Mouse (Mus musculus): ENCODE results near the gene Aff3.

The Aff3 gene

DNA sequence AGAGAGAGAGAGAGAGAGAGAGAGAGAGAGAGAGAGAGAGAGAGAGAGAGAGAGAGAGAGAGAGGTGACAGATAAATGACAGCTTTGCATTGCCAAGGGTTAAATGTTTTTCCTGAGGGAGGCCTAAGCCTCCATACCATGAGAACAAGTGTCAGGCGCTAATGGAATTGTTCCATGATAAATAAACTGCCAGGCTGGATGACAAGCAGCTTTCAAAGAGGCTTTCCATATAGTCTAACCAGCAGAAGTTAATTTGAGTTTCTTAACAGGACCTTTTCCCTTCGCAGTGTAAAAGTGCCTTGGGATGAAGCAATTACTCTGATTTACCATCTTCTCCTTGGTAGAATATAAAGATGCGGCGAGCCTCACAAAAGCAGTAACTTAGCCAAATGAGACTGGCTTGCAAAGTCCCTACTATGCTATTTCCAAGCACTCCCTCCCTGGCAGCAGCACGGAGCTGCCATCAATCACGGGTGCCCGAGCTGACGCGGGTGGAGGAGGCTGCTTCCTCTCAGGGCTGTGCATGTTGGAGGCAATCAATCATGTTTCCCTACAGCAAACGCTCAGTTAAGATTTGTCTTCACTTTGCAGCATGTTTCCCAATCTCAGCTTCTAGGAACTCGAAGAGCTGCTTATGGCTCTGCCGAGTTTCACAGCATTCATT lies 119.3 kb downstream of the Aff3 start:
- no peak for DNase-seq (ENCODE audit: low spot score in 2 of 2)

DNA sequence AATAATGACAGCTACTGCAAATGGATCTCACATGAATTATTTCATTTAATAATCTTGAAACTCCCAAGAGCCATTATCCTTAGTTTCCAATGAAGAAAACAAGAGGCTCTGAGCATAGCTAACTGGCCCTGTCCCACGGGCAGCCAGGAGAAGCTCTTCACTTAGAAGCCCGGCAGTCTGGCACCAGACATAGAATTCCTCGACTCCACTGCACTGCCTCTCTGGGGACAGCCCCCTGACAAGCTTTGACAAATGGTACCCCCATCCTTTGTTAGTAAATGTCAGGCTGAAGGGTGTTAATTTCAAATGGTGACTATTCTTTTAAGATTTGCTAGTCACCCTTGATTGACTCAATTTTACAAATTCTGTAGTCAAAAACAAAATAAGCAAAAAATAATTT lies 120.3 kb downstream of the Aff3 start:
- DNase-seq (ENCODE audit: low spot score in 2 of 2) = no peak

DNA sequence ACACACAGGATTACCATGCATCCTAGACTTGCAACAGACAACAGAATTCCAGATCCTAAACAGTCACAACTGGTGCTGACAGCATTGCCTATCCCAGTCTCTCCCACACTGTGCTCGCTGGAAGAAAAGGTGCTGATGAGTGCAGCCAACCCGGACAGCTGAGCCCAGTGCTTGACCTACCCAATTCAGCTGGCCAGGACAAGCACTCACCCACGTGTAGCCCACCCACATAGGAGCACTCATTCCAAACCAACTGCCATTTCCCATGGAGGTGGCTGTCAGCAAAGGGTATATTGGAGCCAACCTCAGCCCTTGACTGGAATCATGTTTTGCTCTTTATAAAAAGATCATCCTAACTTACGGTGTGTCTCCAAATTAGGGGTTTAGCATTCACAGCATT lies 123.2 kb downstream of the Aff3 start:
- DNase-seq (ENCODE audit: low spot score in 2 of 2) = no peak

DNA sequence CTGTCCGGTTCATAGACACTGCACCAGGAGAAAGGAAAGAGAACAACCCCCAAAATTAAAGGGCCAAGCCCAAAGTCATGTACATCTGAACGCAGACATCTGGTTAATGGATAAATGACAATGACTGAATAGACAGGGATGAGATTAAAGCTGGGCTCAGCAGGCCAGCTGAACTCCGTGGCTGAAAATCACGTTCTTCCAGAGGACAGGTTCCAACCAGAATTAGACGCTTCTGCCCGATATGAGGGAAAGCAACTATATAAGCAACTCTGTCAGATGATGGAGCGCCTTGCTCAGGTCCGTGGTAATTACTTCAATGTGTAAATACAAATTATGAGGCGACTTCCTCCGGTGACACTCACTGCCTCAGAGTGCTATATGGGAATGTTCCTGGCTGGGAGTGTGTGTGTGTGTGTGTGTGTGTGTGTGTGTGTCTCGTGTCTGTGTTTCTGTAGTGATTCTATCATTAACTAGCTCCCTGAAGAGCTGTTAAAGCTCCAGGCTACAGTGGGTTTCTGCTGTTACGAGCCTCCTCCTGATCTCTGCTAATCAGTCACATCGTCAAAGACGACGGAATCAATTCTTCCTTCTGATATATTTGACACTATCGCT lies 127.7 kb downstream of the Aff3 start:
- no peak for DNase-seq (ENCODE audit: low spot score in 2 of 2)

DNA sequence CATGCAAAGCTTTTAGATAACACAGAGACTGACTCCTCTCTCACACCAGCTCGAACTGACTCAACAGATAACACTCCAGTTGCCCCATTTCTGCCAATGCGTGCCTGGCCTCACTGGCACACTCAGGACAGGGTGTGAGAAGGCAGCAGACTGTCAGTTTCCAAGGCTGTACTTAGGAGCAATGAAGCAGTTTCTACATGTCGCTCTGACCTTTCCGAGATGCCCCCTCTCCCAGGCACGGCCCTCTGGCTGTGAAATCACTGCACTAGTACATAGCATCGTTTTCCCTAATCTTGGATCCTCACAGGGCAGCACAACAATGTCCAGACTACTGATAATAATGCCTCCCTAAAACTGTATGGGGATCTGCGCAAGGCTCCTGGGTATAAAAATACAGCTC lies 132.2 kb downstream of the Aff3 start:
- DNase-seq (ENCODE audit: low spot score in 2 of 2) = no peak

DNA sequence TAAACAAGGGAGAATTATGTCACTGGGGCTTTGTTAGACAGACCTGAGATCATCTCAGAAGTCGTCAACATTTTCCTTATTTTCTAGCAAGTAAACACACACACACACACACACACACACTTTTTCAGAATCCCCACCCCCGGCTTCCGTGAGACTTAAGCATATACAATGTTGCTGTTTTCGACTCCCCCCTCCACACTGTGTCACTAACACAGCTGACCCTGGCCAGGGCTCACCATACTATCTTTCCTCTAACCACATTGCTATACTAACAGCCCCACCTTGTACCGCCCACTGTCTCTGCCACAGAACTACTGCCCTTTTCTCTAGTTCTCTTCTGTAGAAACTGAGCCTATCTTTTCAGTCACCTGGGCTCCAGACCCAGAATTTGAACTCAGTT lies 136.1 kb downstream of the Aff3 start:
- DNase-seq (ENCODE audit: low spot score in 2 of 2) = no peak

DNA sequence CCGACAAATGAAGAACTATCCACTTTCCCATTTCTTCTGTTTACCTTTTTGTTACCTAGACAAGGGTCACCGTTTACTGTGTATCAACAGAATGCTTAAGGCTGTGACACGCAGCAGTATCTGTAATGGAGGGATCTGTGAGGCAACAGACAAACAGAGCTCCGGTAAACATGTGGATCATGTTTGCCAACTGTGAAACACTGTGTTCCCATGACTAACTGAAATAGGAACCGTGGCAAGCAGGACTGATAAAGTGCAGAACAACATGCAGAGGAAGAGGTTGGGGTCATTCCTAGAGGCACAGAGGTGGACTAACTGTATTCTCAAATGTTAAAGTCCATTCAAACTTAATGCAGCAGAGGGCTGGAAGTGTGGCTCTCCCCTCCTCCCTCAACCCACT lies 138.2 kb downstream of the Aff3 start:
- no peak for DNase-seq (ENCODE audit: low spot score in 2 of 2)

DNA sequence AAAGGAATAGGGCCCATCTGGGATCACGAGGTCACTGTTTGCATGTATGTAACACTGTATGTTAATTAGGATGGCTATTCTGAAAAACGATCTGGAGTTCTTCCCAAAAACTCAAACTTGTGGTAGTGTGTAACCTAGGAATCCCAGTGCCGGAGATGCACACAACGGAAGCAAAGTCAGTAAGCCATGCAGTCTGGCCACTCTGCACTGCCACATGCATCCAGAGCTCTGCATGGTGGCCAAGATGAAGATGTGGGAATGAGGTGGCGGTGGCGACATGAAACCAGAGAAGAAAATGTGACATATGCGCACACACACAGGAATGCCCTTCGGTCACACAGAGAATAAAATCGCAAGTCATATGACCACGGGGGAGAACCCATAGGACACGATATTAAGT lies 143.1 kb downstream of the Aff3 start:
- no peak for DNase-seq (ENCODE audit: low spot score in 2 of 2)

DNA sequence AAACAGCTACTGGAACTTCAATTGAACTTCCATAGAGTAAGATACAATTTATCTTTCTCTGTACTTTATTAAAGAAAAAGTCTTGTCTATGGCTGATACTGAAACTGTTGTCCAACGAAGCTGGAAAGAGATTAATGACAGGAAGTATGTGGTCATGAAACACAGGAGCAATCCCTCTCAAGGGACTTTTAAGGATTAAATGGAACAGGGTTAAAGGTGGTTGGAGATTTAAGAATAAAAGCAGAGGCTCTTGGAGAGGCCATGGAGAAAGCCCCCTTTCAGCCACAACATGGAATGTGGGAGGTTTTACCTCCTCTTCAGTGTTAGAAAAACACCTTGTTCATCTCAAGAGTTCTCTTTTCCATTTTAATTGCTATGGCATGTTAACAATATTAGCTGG lies 148.5 kb downstream of the Aff3 start:
- no peak for DNase-seq (ENCODE audit: low spot score in 2 of 2)

DNA sequence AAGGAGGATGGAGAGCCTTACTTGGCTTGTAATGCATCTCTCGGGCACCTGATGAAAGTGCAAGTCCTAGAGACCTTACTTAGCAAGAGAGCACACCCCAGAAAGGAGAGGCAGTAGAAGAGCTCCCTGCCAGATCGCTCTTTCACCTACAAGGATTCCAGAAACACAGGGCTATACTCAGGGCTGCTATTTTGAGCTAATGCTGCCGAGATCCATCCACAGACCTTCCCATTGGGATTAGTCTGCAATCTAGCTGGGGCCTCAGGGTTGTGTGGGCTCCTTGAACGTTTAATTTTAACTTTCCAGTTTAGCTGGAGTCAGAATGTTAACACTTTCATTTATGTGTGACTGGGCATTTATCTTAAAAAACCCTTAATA lies 150.1 kb downstream of the Aff3 start:
- DNase-seq (ENCODE audit: low spot score in 2 of 2) = no peak

DNA sequence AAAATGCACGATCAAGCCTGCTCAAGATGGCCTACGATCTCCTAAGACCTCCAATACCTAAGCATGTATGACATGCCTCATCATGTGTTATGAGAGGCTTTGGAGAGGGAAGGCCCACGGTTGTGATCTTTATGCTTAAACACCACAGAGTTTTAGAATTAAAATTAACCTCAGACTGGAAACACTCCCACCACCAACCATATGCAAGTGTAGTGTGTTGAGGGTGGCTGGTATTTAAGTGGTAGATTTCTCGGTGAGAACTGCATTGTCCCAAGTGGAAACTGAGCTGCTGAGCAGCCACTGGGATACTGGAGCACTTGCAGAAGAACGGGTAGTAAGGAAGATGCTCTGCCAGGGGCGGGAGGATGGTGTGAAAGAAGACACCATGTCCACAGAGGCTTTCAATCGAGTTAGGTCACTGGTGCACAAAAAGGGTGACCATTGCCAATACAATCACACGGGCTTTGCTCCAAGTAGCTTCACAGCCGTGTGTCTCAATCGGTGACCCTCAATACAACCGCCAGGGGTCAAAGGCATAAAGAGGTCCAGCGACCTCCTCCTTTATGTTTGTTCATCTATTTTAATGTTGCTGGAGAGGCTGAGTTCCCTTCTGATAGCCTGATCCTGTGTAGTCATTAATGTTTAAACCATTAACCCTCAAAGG lies 150.7 kb downstream of the Aff3 start:
- no peak for DNase-seq (ENCODE audit: low spot score in 2 of 2)

DNA sequence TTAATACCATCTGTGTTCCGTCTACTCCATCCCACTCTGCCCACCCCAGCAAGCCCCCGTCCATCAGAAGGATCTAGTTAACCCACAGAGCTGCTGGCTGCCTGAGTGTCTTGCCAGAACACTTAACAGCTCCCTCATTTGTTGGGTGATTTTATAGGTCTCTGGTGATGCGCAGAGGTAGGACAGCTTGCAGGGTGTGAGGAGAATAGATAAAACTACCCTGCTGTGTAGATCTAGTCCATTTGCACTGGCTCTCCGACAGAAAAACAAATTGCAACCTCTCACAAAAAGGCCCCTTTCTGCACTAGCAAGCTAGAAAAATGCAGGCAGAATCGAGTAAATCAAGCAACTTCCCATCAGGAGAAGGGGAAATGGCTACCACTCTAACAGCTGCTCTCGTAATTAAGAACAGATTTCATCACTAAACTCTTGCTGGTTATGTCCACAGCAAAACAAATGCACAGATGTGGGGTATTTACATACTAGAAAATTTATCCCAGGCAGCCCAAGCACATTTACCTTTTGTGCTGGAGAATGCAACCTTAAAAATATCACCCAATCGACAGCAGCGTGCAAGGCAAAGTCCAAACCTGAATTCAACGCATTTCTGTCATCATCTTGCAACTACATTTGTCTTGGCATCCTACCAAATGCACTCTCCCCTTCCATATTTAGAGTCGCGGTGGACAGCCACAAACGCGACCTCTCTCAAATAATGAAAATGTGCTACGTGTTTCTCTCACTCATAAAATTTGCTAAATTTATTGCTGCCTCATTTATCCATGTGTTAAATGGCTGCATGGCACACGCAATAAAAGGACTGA lies 152.3 kb downstream of the Aff3 start:
- no peak for DNase-seq (ENCODE audit: low spot score in 2 of 2)

DNA sequence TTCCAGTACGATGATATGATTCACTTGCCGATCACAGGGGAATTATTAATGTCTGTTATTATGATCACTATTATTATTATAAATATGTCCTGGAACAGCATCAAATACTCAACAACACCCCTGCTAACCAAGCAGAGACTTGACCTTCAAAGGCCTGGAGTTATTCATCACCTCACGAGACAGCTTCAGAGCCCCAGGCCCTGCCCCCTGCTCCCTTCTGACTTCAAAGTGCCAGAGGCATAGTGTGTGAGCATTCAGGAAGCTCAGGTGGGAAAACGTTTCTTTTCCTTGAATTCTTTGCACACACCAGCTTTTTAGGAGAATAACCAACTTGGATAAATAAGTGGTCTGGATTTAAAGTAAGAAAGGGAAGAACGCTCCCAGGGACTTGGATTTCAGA lies 153.7 kb downstream of the Aff3 start:
- DNase-seq (ENCODE audit: low spot score in 2 of 2) = no peak

DNA sequence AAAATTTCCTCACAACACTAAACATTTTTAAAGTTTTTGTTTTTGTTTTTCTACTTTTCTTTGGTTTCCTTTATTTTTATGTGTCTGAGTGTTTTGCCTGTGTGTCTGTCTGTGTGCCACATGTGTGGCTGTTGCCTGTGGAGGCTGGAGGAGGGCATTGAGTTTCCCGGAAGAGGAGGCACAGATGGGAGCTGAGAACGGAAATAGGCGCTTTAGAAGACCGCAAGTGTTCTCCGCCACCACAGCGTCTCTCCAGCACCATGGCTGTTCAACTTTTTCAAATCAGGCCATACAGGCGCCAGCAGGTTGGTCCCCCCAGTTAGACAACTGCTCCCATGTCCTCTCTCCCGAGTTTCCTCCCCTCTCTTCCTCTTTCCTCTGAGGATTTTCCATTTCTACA lies 155.5 kb downstream of the Aff3 start:
- DNase-seq (ENCODE audit: low spot score in 2 of 2) = no peak

DNA sequence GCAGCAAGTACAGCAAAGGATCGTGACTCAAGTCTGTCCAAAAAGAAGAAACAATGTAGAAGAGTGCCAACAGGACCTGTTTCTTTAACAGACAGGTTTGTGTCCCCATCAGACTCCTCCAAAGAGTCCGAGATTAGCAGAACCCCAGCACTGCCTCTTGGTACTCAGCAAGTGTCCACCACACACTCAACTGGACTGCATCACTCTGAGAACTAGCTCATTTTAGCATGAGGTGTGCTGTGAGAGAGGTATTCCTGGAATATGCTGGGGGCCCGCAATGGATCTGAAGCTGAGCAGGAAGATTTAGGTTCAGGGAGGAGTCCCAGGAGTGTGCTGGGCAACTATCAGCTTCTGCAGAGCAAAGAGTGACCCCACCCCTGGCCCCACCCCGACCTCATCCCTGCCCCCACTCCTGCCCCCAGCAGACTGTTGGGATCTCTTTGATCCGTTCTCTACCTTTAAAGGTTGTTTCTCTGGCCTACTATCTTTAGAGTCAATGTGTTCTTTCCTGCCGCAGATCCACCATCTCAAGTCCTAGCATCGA lies 157.0 kb downstream of the Aff3 start:
- DNase-seq (ENCODE audit: low spot score in 2 of 2) = no peak

DNA sequence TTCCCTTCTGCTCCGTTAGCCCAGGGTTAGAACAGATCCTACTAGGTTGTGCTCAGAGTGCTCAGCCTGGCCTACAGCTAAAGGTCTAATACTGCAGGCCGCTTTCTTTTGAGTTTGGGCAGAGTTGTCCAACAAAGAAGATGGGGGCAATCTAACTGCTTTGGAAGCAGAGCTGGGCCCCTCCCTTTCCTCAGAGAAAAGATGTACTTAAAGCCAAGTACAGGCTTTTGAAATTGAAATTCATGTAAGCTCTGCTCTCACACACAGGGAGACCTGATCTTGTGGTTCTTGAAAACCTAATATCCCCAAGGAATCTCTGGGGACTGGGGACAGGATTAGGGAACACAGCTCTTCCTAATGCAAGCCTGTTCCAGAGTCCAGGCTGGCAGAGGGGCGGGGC lies 158.4 kb downstream of the Aff3 start:
- DNase-seq (ENCODE audit: low spot score in 2 of 2) = no peak

DNA sequence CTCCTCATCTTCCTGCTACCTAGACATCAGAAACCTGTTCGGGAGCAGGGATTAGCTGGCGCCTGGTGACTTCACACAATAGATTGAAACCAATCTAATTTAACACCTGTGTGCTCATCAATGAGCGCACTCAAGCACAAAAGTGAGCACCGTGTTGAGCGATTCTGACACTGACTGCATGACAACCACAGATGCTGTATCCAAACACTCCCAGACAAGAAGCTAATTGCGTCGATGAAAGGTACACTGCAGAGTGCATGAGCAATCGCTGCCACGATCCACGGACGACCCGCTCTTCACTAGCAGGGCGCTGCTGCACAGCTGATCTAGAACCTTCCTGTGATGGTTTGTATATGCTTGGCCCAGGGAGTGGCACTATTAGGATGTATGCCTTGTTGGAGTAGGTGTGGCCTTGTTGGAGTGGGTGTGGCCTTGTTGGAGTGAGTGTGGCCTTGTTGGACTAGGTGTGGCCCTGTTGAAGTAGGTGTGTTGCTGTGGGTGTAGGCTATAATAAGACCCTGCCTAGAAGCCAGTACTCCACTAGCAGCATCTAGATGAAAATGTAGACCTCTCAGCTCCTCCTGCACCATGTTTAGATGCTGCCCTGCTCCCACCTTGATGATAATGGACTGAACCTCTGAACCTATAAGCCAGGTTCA lies 161.2 kb downstream of the Aff3 start:
- no peak for DNase-seq (ENCODE audit: low spot score in 2 of 2)

DNA sequence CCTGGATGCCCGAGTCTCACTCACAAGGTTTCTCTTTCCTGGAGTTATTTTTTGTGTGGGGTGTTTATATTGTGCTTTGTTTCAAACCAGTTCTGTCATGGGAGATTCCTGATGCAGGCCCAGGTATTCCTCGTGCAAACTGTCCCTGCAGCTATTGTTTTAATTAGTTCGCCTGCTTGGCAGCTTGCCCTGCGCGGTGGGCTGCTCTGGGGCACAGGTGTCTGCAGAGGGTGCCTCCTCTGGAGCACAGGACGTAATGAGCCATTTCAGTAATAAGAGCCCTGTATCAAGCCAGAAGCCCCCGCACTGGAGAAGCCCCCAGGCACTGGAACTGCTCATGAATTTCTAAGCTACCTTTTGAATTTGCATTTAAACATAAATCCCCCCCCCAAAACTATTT lies 162.0 kb downstream of the Aff3 start:
- no peak for DNase-seq (ENCODE audit: low spot score in 2 of 2)

DNA sequence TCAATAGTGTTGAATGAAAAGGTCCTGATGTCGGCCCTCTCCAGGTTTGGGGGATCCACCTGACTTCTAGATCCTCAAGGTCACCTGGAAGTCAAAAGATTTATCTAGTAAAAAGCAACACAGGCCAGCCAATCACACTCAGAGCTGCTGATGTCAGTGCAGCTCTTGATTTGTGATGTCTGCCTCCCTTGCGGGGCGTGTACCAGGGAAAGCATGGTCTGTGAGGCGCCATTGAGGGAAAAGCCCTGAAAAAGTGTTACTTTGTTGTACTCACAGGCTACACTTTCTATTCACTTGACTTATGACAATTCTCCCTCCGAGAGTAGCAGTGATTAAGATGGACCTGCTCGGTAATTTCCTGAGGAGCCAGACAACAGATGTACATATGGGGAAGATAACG lies 163.5 kb downstream of the Aff3 start:
- no peak for DNase-seq (ENCODE audit: low spot score in 2 of 2)

DNA sequence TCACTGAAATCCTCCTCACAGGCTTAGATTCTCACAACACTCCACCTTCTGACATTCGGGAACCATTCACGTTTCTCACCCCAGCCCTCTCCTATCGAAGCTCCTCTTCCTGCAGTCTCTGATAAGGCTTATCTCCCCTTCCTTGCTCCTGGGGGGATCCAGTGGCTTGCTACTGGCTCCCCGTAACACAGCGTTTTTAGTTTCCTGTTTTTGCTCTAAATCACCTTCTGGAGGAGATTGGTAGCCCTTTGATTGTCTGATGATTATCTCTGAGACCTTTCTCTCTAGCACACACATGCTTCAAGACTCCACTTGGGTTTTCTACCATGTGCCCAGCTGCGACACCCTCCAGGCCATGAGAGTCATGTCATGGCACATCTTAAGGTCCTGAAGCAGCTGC lies 165.3 kb downstream of the Aff3 start:
- no peak for DNase-seq (ENCODE audit: low spot score in 2 of 2)

DNA sequence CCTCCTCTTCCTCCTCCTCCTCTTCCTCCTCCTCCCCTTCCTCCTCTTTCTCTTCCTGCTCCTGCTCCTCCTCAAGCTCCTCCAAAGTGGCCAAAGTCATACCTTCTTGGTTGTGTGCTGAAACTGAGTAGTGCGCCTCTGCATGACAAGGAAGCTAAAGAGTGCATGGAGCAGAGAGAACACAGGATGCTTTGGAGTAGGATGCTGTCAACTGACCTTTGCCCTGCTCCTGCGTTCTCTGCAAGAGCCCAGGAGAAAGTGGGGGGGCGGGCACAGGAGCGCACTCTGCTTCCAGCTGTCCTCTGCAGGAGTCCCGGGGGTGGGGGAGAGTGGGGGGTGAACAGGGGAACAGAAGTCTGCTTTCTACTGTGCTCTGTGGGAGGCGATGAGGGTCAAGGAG lies 167.2 kb downstream of the Aff3 start:
- DNase-seq (ENCODE audit: low spot score in 2 of 2) = no peak
